Mouse (Mus musculus): ENCODE results near the gene Smim10l2a. TPM values are rescaled to one million over a fixed set of nuclear protein-coding genes. Genes with fewer than 3 reads are reported as not detected.

The Smim10l2a gene
- polyA plus RNA-seq (2015; fragmentation: Nextera tagmentation; extraction: Ambion mirVana) = 73.4 and 75.3 TPM in 2 replicates

GRCm38 (mm10) chrX:56374431-56375128 lies at the start of gene Smim10l2a:
TSS of gene Smim10l2a (plus strand) at chrX:56374586.

GRCm38 (mm10) chrX:56346176-56346931 lies 28.0 kb upstream of the Smim10l2a start, which contains the start of gene Zfp449:
TSS of gene Zfp449 (plus strand) at chrX:56346400.

Other genes starting within 250 kb of the Smim10l2a start
- 0.65 TPM in 1 of 2 replicates, not detected in the other for gene 3830403N18Rik, start 238.0 kb upstream of the Smim10l2a start, polyA plus RNA-seq (2015; fragmentation: Nextera tagmentation; extraction: Ambion mirVana)
- gene Gm773, start 161.7 kb upstream of the Smim10l2a start, polyA plus RNA-seq (2015; fragmentation: Nextera tagmentation; extraction: Ambion mirVana) = not detected in 2 replicates
- gene Zfp449, start 28.2 kb upstream of the Smim10l2a start, polyA plus RNA-seq (2015; fragmentation: Nextera tagmentation; extraction: Ambion mirVana) = 3.3 and 4.3 TPM in 2 replicates
- gene Gm2174, start 73.4 kb downstream of the Smim10l2a start, polyA plus RNA-seq (2015; fragmentation: Nextera tagmentation; extraction: Ambion mirVana) = not detected in 2 replicates
- gene Ints6l, start 80.3 kb downstream of the Smim10l2a start, polyA plus RNA-seq (2015; fragmentation: Nextera tagmentation; extraction: Ambion mirVana) = 15.5 and 17.8 TPM in 2 replicates
- not detected in 2 replicates for gene Gm10477, start 150.2 kb downstream of the Smim10l2a start, polyA plus RNA-seq (2015; fragmentation: Nextera tagmentation; extraction: Ambion mirVana)
- gene Gm648, start 175.0 kb downstream of the Smim10l2a start, polyA plus RNA-seq (2015; fragmentation: Nextera tagmentation; extraction: Ambion mirVana) = not detected in 2 replicates
- gene Mmgt1, start 223.5 kb downstream of the Smim10l2a start, polyA plus RNA-seq (2015; fragmentation: Nextera tagmentation; extraction: Ambion mirVana) = 33.2 and 34.6 TPM in 2 replicates
- gene Slc9a6, start 235.2 kb downstream of the Smim10l2a start, polyA plus RNA-seq (2015; fragmentation: Nextera tagmentation; extraction: Ambion mirVana) = 48.0 and 54.8 TPM in 2 replicates